Mouse (Mus musculus) regulatory T cell (primary cell): ENCODE results near the gene Rasgef1b.

ENCODE experiments used
- in situ Hi-C: fragments of 300-600 bp; cut with MboI, MseI; formaldehyde crosslinking; loops from one replicate; pipeline ENCODE4 v1.15.1; 2025; ENCODE audit warnings: high pct_unique_total_duplicates

Gene Rasgef1b

GRCm38 (mm10) chr5:99451416-99451815 lies 277.4 kb downstream of the Rasgef1b start:
- in situ Hi-C loops, result no loop called here

DNA sequence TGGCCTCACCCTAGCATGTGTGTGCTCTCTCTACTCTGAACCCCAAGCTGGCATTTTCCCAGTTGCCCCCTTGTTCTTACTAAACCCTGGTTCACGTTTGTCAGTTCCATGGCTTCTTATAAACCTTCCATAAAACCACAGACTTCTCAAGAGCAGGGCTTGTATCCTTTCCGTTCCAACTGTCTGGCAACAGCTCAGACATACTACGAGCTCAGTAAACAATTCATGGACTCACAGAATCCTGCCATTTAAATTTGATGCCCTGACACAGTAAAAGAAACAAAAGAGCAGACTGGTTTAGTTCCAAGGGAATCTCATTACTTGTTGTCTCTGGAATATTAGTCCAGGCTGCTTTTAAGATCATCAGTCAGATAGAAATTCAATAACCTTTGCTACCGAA lies 277.9 kb downstream of the Rasgef1b start:
- in situ Hi-C loops, result no loop called here

- in situ Hi-C loops, result no loop called here
These were observed 278.4 kb downstream of the Rasgef1b start for GRCm38 (mm10) chr5:99450463-99450862.

GRCm38 (mm10) chr5:99447481-99447880 lies 281.4 kb downstream of the Rasgef1b start:
- in situ Hi-C loops, result no loop called here

DNA sequence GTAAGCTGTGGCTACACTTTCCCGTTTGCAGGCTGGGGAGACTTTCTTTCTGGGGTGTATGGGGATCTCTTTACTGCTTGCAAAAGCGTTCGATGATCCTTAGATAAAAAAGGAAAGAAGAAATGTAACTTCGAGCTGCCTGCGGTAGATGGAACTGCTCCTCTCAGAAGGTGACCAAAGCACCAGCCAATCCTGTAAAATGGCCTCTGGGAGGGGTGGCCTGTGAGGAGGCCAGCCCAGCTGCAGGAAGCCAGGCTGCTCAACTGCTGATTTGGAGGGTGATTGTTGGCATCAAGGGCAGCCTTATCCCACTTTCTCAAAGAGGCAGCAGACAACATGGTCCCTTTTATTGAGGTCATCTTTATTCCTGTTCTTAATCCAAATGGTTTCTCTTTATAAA lies 283.6 kb downstream of the Rasgef1b start:
- in situ Hi-C loops, result no loop called here

DNA sequence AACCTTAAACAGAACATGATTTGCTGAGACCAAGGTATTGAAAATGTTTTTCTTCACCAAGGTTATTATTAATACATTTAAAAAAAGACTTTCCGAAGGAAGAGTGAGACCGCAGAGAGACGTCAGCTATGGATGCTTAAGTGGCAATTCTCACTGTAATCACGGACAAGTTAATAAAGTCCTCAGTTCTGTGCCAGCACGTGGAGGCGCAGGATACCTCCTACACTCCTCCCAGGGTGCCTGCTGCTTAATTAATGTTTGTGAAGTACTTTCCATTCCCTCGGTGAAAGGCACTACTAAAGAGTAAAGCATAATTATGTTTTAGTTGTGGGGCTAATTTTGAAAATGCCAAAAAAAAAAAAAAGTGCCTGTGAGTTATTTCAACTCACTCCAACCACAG lies 284.1 kb downstream of the Rasgef1b start:
- in situ Hi-C loops, result no loop called here

GRCm38 (mm10) chr5:99440109-99440508 lies 288.8 kb downstream of the Rasgef1b start:
- in situ Hi-C loops, result no loop called here

- in situ Hi-C loops, result loop anchor here (10.0 kb wide), 1 partner anchor 1694 kb away; no protein-coding TSS in a partner anchor
These were observed 290.3 kb downstream of the Rasgef1b start for GRCm38 (mm10) chr5:99438526-99438925.

GRCm38 (mm10) chr5:99434226-99434625 lies 294.6 kb downstream of the Rasgef1b start:
- in situ Hi-C loops, result loop anchor here (10.0 kb wide), 1 partner anchor 1689 kb away; no protein-coding TSS in a partner anchor

DNA sequence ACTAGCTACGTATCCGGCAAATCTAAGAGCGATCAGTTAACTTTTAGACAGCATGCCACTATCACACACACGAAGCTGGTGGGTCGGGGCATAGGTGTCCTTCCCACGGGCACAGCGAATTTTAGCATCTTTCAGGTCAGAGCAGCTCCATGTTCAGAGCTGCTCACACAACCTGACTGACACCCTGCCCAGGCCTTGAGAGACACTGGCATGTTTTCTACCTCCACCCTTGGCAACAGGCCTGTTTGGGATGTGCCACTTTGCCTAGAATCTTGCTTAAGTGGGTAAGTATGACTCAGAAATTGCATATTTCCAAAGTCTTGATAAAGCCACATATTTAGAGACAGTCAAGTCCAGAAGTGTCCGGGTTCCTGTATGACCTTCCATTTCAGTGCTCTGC lies 296.4 kb downstream of the Rasgef1b start:
- in situ Hi-C loops, result loop anchor here (10.0 kb wide), 1 partner anchor 1688 kb away; no protein-coding TSS in a partner anchor

GRCm38 (mm10) chr5:99429273-99429672 lies 299.6 kb downstream of the Rasgef1b start:
- in situ Hi-C loops, result no loop called here

DNA sequence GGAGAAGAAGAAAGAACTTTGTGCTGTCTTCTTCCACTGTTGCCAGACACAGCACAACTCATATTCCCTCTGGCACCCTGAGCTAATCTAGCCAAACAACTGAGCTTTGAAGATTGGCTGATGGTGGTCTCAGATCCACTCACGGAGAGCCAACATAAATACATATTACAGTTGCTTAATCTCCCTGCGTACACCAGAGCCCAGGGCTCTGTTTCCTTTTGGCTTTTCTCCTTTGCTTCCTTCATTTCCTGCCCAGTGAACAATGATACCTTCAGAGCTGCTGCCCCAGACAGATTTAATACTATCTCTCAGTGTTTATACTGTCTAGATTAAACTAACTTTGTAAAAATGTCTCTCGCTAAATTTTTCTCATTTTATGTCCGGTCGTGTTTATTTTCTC lies 300.2 kb downstream of the Rasgef1b start:
- in situ Hi-C loops, result no loop called here

DNA sequence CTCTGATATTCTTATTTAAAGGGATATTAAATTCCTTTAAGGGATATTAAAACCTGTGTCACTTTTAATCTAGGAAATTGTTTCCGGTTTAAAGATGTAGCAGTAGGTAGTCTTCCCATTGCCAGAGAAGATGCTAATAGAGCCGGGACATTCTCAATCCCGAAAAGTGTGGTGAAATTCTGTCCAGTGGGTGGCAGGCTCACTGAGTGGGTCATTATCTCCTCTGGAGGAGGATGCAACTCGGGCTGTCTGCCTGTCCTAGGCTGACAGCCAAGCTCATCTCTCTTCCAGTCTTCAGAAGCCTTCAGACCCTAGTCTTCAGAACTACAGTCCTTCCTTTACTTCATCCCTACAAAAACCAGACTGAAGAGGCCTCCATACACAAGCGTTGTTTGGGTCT lies 305.6 kb downstream of the Rasgef1b start:
- in situ Hi-C loops, result no loop called here

DNA sequence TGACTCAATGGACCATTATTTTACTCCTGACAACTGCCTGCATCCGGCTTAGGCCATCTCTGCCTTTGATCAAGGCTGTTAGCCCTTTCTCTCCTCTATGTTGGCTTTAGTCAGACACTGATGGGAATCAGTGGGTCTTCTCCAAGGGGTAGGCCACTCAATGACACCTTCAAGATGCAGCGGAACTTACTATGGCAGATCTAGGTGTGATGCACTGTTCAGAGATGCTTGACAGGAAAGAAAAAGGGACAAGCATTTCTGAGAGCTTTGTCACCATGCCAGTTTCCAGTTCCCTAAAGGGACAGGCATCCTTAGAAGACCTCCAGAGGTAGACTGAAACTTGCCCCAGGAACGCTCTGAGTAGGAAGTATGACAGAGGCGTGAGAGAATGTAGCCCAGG lies 306.0 kb downstream of the Rasgef1b start:
- in situ Hi-C loops, result no loop called here

- in situ Hi-C loops, result no loop called here
These were observed 306.8 kb downstream of the Rasgef1b start for GRCm38 (mm10) chr5:99422092-99422491.

GRCm38 (mm10) chr5:99419872-99420271 lies 309.0 kb downstream of the Rasgef1b start:
- in situ Hi-C loops, result no loop called here

DNA sequence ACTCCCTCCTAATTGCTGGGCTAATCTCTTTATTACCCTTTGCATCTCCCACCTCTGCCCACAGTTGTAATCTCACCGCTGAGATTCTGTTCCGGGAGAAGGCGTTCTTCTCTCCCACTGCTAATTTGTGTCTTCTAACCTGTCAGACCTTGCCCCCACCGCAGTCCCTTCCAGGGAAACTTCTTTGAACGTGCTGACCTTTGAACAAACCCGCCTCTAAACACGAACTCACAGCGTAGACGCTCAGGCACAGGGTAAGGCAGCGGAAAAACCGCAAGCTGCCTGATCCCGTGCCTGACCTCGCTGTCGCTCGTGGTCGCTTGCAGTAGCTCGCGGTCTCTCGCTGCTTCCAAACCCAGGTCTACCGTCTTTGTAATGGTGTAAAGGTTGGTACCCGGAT lies 312.0 kb downstream of the Rasgef1b start:
- in situ Hi-C loops, result no loop called here

DNA sequence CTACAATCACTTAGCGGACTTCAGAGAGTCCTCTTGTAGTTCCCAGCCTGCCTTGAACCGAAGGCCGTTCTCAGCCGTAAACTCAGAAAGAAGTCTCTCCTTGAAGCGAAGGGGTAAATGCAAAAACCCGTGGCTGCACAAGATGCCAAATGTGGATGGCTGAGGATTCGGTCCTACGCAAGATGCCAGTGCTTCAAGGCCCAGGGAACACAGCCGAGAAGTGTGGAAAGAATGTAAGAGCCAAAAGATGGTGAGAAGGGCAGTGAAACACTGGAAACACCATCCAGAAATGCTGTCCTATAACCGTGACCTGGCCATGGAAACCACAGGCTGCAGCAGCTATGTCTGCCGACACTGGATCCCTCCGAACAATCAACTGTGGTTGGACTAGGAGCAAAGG lies 313.2 kb downstream of the Rasgef1b start:
- in situ Hi-C loops, result no loop called here

GRCm38 (mm10) chr5:99415049-99415448 lies 313.8 kb downstream of the Rasgef1b start:
- in situ Hi-C loops, result no loop called here

- in situ Hi-C loops, result no loop called here
These were observed 314.6 kb downstream of the Rasgef1b start for GRCm38 (mm10) chr5:99414293-99414692.

- in situ Hi-C loops, result no loop called here
These were observed 315.0 kb downstream of the Rasgef1b start for GRCm38 (mm10) chr5:99413851-99414250.

DNA sequence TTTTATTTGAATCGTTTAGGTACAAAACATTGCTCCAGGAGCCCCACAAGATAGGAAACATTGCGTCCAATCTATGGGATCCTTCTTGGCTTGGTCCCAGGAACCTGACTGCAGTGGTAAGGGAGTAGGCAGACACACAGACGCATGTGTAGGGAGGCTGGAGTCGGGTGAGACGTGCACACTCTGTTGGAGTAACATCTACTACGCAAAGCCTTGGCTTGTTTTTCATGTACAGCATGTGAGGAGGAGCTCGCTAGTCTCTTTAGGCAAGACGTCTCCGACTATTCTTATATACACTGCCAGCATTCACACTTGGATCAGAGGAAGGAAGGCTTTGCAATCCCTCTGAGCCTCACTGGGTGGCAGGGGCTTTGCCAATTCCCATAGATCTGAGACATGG lies 315.5 kb downstream of the Rasgef1b start:
- in situ Hi-C loops, result no loop called here

DNA sequence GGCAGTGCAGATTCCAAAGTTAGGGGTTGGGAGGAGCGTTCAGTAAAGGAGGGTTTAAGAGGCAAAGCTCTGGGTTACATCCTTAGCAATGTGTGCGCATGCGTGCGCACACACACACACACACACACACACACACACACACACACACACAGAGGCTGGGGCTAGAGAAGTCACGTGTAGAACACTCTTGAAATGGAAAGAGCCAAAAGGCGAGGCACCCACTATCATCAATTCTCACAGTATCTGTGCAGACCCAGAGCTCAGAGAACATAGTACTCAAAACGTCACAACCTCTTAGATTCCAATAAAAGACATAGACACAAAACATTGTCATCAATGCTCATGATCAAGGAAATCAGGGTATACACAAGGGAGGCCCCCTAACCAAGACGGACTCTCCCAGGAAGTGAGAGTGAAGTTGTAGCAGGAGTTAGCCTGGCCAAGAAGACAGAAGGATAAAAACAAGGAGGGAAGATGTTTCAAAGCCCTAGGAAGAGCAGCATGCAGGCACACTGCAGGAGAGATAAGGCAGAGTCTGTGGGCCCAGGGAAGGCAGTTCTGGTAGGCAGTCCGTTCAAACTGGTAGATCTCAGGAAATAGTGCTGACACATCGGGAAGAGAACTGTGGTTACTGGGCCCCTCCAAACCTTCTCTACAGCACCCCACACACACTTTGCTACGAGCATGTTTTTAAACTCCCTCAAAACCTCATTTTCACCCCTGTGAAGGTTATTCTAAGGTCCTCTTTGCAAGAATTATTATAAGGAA lies 324.3 kb downstream of the Rasgef1b start:
- in situ Hi-C loops, result loop anchor here (10.0 kb wide), 1 partner anchor 1960 kb away; no protein-coding TSS in a partner anchor
